Mouse (Mus musculus) forebrain, embryonic 13.5 days (tissue): ENCODE measurements around the gene Immp1l. TPM values are rescaled to one million over a fixed set of nuclear protein-coding genes. Genes with fewer than 3 reads are reported as not detected.

Source experiments
- ATAC-seq: fragments of 200-750 bp; cut with Nextera tagmentation; 2 replicates; pipeline ENCODE4 v1.8.0; 2017
- H3K27ac ChIP-seq: fragments of 300-500 bp; sonication (generic); 2 replicates; pipeline ENCODE4 v1.5.1; 2015; ENCODE audit warnings: inconsistent platforms, mild to moderate bottlenecking, moderate library complexity
- H3K27me3 ChIP-seq: fragments of 300-500 bp; sonication (generic); 2 replicates; pipeline ENCODE4 v1.6.1; 2015; ENCODE audit warnings: mild to moderate bottlenecking, inconsistent platforms
- H3K36me3 ChIP-seq: fragments of 300-500 bp; sonication (generic); 2 replicates; pipeline ENCODE4 v1.6.1; 2015; ENCODE audit warnings: mild to moderate bottlenecking, inconsistent platforms; ENCODE audit not compliant: poor library complexity, severe bottlenecking
- H3K4me1 ChIP-seq: fragments of 300-500 bp; sonication (generic); 2 replicates; pipeline ENCODE4 v1.6.1; 2015; ENCODE audit warnings: inconsistent platforms
- H3K4me2 ChIP-seq: fragments of 300-500 bp; sonication (generic); 2 replicates; pipeline ENCODE4 v1.6.1; 2015; ENCODE audit warnings: inconsistent platforms, mild to moderate bottlenecking, moderate library complexity
- H3K4me3 ChIP-seq: fragments of 300-500 bp; sonication (generic); 2 replicates; pipeline ENCODE4 v1.5.1; 2015; ENCODE audit warnings: mild to moderate bottlenecking, inconsistent platforms
- H3K9ac ChIP-seq: fragments of 300-500 bp; sonication (generic); 2 replicates; pipeline ENCODE4 v1.6.1; 2015; ENCODE audit warnings: mild to moderate bottlenecking, inconsistent platforms
- H3K9me3 ChIP-seq: fragments of 300-500 bp; sonication (generic); replicated peaks from 2 replicates; pipeline ENCODE4 v1.6.1; 2016; ENCODE audit warnings: inconsistent platforms
- WGBS: fragments of 180-500 bp; shearing (Covaris S2); methylation state at CpG from one replicate; pipeline ENCODE4 v1.1.7; 2015; 5-methylcytosine and 5-hydroxymethylcytosine counted together
- polyA plus RNA-seq: library from polyadenylated mRNA; unstranded; fragments of >200 nt; fragmentation: Nextera tagmentation; extraction: Ambion mirVana; gene quantifications from 2 replicates; pipeline ENCODE4 v1.2.1, GENCODE M21; 2015

Immp1l gene
- polyA plus RNA-seq, 1 experiment from 2014 or later: 133 TPM

DNA sequence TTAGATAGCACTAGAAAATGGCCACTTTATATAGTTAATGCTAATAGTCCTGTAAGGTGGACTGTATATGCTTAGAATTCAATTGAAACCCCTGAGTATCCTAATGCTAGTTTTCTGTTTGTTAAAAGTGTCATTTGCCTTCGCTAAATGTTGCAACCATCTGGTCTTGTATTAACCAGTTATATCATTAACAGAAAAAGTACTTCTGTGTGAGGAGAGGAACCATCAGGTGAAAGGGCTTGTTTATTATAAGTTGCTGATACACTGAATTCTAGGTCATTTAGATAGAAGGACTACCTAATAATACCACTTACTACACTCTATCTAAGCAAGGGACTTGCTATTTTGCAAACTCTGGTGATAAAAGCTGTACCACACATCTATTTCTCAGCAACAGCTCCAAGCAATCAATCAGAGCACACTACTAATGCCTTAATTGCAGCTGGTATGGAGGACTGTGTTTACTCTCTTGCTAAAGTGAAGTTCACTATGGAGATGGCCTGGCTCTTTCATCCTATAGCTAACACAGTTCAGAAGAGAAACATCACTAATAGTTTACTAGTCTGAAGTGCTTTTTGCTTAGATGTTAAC lies 47.0 kb downstream of the Immp1l start:
- Histone ChIP-seq H3K27ac (no peak overlapping the region), H3K4me2 (no peak overlapping the region), H3K27me3 (no peaks in the 10 kb centered on the region), H3K4me1 (no peaks in the 10 kb centered on the region), H3K9me3 (no peaks in the 10 kb centered on the region), H3K9ac (no peak overlapping the region), H3K4me3 (no peak overlapping the region), H3K36me3 (no peaks in the 10 kb centered on the region)
- no peak for ATAC-seq
- WGBS: 100% methylated on average over 1 of the region's 1 CpGs

DNA sequence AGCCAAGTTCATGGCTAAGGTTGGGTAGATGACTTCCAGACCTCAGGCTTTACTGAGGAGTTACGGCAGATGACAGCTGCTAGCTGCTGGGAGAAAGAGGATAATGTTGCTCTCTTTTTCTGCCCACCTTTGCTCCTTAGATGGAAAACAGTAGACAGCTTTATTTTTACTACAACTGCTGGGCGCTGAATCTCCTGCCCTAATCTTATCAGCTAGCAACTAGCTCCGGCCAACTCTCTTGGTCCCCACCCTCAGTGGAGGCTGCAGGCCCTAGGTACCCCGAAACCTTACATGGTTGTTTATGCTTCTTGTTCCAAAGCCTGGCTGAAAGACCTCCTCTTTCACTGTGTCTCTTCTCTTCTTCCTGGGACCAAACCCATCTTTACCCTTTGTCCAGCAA lies 49.4 kb downstream of the Immp1l start:
- ATAC-seq: no peak
- no peak overlapping the region for H3K4me2 ChIP-seq
- H3K27ac ChIP-seq: no peak overlapping the region
- H3K9ac ChIP-seq: no peak overlapping the region
- H3K9me3 ChIP-seq: no peaks in the 10 kb centered on the region
- WGBS: 97% methylated on average over 4 of the region's 4 CpGs
- no peaks in the 10 kb centered on the region for H3K4me1 ChIP-seq
- H3K27me3 ChIP-seq: no peaks in the 10 kb centered on the region
- H3K36me3 ChIP-seq: no peaks in the 10 kb centered on the region
- H3K4me3 ChIP-seq: no peak overlapping the region

DNA sequence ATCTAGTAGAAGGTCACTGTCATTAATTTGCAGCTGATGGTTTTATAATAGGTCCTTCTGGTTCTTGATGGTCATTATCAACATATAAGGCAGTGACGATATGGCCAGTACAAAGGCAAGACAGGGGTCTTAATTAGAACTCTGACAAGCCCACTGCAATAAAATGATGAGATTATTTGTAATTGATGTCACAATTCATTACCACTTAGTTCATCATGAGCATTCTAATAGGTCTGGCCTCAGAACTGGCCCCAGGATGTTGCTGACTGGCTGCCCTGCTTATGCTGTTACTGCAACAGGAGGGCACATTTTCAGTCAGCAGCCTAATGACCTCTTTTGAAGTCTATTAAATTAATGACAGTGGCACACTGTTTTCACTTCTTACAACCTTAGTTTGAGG lies 59.0 kb downstream of the Immp1l start:
- Histone ChIP-seq H3K4me1 (no peaks in the 10 kb centered on the region), H3K9ac (no peak overlapping the region), H3K4me2 (no peak overlapping the region), H3K9me3 (no peaks in the 10 kb centered on the region), H3K27ac (no peak overlapping the region), H3K27me3 (no peaks in the 10 kb centered on the region), H3K36me3 (peaks cover 12% of the 10 kb centered on the region), H3K4me3 (no peak overlapping the region)
- WGBS: 70% methylated on average over 1 of the region's 1 CpGs
- ATAC-seq: no peak

GRCm38 (mm10) chr2:105973941-105974340 lies 69.5 kb downstream of the Immp1l start:
- WGBS: 1% methylated on average over 2 of the region's 2 CpGs
- H3K9me3 ChIP-seq: no peaks in the 10 kb centered on the region
- no peaks in the 10 kb centered on the region for H3K27me3 ChIP-seq
- H3K27ac ChIP-seq: no peak overlapping the region
- no peak overlapping the region for H3K9ac ChIP-seq
- peaks cover 11% of the 10 kb centered on the region for H3K36me3 ChIP-seq
- no peak overlapping the region for H3K4me3 ChIP-seq
- no peak overlapping the region for H3K4me2 ChIP-seq
- H3K4me1 ChIP-seq: peaks cover 13% of the 10 kb centered on the region
- ATAC-seq: no peak

GRCm38 (mm10) chr2:105978065-105978464 lies 73.6 kb downstream of the Immp1l start:
- Histone ChIP-seq H3K27ac (no peak overlapping the region), H3K4me3 (no peak overlapping the region), H3K4me2 (no peak overlapping the region), H3K9me3 (no peaks in the 10 kb centered on the region), H3K27me3 (no peaks in the 10 kb centered on the region), H3K36me3 (no peaks in the 10 kb centered on the region; the same call in 1 of the 2 replicates), H3K4me1 (peaks cover 10% of the 10 kb centered on the region), H3K9ac (no peak overlapping the region)
- ATAC-seq: no peak
- WGBS: 92% methylated on average over 2 of the region's 2 CpGs

DNA sequence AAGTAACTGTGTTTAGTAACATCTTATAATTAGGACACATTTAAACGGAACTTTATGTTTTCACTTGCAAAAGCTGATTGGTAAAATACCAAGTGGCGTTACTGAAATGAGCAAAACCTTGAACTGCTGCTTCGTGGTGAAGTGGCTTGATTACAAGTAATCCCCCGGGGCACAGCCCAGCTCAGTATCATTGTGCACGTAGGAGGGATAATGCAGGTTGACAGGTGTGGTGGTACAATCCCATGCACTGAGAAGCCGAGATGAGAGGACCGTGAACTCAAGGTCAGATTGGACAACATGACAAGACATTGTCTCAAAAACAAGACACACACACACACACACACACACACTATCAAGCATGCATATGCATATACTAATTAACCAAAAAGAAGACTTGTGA lies 80.8 kb downstream of the Immp1l start:
- Histone ChIP-seq H3K9ac (no peak overlapping the region), H3K4me3 (no peak overlapping the region), H3K27ac (no peak overlapping the region), H3K9me3 (no peaks in the 10 kb centered on the region), H3K4me1 (peaks cover 4% of the 10 kb centered on the region; the same call in 1 of the 2 replicates), H3K27me3 (no peaks in the 10 kb centered on the region), H3K36me3 (peaks cover 5% of the 10 kb centered on the region; the same call in 1 of the 2 replicates), H3K4me2 (no peak overlapping the region)
- ATAC-seq: no peak
- 74% methylated on average over 7 of the region's 7 CpGs for WGBS

- H3K4me3 ChIP-seq: no peak overlapping the region
- no peaks in the 10 kb centered on the region for H3K9me3 ChIP-seq
- H3K9ac ChIP-seq: no peak overlapping the region
- H3K4me1 ChIP-seq: peaks cover 4% of the 10 kb centered on the region; the same call in 1 of the 2 replicates
- no peak overlapping the region for H3K4me2 ChIP-seq
- H3K27me3 ChIP-seq: no peaks in the 10 kb centered on the region
- WGBS: 21% methylated on average over 1 of the region's 1 CpGs
- H3K27ac ChIP-seq: no peak overlapping the region
- no peak for ATAC-seq
- H3K36me3 ChIP-seq: 0 out of 2 replicates have a peak, but pooled peaks cover 5% of the 10 kb centered on the region
Measured at GRCm38 (mm10) chr2:105987131-105987530, 82.7 kb downstream of the Immp1l start.

DNA sequence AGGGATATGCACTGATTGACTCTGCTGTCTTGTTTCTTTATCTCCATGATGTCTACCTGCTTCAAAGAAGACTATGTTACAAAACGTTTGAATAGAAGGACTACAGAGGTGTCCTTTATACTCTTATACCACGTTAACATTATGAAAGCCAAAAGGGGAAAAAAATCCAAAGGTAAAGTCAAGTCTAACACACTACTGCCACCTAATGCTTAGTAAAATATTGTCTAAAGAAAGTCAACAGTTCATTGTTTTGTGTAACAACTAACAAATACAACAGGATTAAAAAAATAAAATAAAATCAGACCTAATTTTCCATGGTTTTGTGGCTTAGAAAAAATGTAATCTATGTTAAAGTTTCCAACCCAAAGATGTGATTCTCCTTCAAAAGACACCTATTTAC lies 83.6 kb downstream of the Immp1l start:
- Histone ChIP-seq H3K4me3 (no peak overlapping the region), H3K27me3 (no peaks in the 10 kb centered on the region), H3K27ac (no peak overlapping the region), H3K36me3 (0 out of 2 replicates have a peak, but pooled peaks cover 5% of the 10 kb centered on the region), H3K4me2 (no peak overlapping the region), H3K9ac (no peak overlapping the region), H3K9me3 (no peaks in the 10 kb centered on the region), H3K4me1 (peaks cover 4% of the 10 kb centered on the region; the same call in 1 of the 2 replicates)
- no peak for ATAC-seq
- 13% methylated on average over 2 of the region's 2 CpGs for WGBS

- Histone ChIP-seq H3K27me3 (no peaks in the 10 kb centered on the region), H3K36me3 (peaks cover 7% of the 10 kb centered on the region; the same call in 1 of the 2 replicates), H3K9me3 (no peaks in the 10 kb centered on the region), H3K27ac (peak within 1 kb of the TSS; percentile 76), H3K9ac (peak within 1 kb of the TSS; percentile 86), H3K4me3 (peak within 1 kb of the TSS; percentile 92), H3K4me2 (peak within 1 kb of the TSS; percentile 69), H3K4me1 (peaks cover 10% of the 10 kb centered on the region)
- 2% methylated on average over 44 of the region's 44 CpGs for WGBS
- ATAC-seq: peak; percentile 99
Measured at GRCm38 (mm10) chr2:106002835-106003739, 98.6 kb downstream of the Immp1l start, which contains the start of gene Dnajc24. Gene Dnajc24 (minus strand): TSS chr2:106003549.

- Histone ChIP-seq H3K4me1 (no peaks in the 10 kb centered on the region; the same call in 1 of the 2 replicates), H3K9ac (no peak overlapping the region), H3K4me3 (no peak overlapping the region), H3K4me2 (no peak overlapping the region), H3K27me3 (0 out of 2 replicates have a peak, but pooled peaks cover 2% of the 10 kb centered on the region), H3K9me3 (no peaks in the 10 kb centered on the region), H3K27ac (no peak overlapping the region), H3K36me3 (no peaks in the 10 kb centered on the region)
- WGBS: 90% methylated on average over 2 of the region's 2 CpGs
- ATAC-seq: no peak
Measured at GRCm38 (mm10) chr2:106008415-106008814, 104.0 kb downstream of the Immp1l start.
